Mouse (Mus musculus): Measurements from ENCODE around the gene Cdc20b. TPM values are rescaled to one million over a fixed set of nuclear protein-coding genes. Genes with fewer than 3 reads are reported as not detected.
"Not testable (repeated sequence)": the region's sequence is repeated elsewhere in the genome, so short reads cannot be mapped to it uniquely, and the experiment has no call there.

Cdc20b gene
- not detected for total RNA-seq (2021)
- long read RNA-seq, experiment 1, result 0 reads
- long read RNA-seq, experiment 2, partial matches to known transcripts, result 0 of 1 reads
- long read RNA-seq, experiment 2, other reads (novel, unspliced or antisense), result 1 of 1 reads

GRCm38 (mm10) chr13:113034950-113035421 lies at the start of gene Cdc20b:
Cdc20b (plus strand) TSS chr13:113035111.
- DNase-seq, result peak; percentile 53
- intact Hi-C loops (cut with DNase I), result loop anchor here (5.0 kb wide), 3 partner anchors 48 to 363 kb away; partner anchors contain the start of genes Ccno, Dhx29 and Mtrex

- DNase-seq, result no peak
- intact Hi-C loops (cut with DNase I), result loop anchor here (5.0 kb wide), 2 partner anchors 46 to 59 kb away; partner anchors contain the start of genes Dhx29 and Mtrex
Measured at GRCm38 (mm10) chr13:112985605-112986450, 49.1 kb upstream of the Cdc20b start.

- intact Hi-C loops (cut with DNase I), result loop anchor here (5.0 kb wide), 2 partner anchors 46 to 59 kb away; partner anchors contain the start of genes Dhx29 and Mtrex
- DNase-seq, result no peak
Measured at GRCm38 (mm10) chr13:112986451-112986950, 48.4 kb upstream of the Cdc20b start.

- intact Hi-C loops (cut with DNase I), result loop anchor here (5.0 kb wide), 2 partner anchors 45 to 60 kb away; partner anchors contain the start of genes Dhx29 and Mtrex
- peak; percentile 91 to 93 for DNase-seq
Measured at GRCm38 (mm10) chr13:112987532-112987943, 47.4 kb upstream of the Cdc20b start, which contains the start of gene Ccno. Ccno (plus strand) TSS chr13:112987802.

GRCm38 (mm10) chr13:112987991-112988390 lies 46.9 kb upstream of the Cdc20b start:
- intact Hi-C loops (cut with DNase I), result loop anchor here (5.0 kb wide), 2 partner anchors 44 to 61 kb away; partner anchors contain the start of genes Dhx29 and Mtrex
- DNase-seq, result no peak

DNA sequence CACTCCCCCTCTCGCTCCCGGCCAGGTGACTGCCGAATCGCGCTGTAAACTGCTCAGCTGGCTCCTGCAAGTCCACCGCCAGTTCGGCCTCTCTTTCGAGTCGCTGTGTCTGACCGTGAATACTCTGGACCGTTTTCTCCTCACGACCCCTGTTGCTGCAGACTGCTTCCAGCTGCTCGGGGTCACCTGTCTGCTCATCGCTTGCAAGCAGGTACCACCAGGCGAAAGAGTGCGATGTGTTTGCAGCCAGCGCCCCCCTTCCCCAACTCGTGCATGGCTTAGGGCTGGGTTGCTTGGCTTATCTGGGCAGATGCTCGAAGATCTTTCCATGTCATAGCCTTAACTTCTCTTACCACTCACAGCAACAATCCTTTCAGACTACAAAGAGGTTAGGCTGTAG lies 46.0 kb upstream of the Cdc20b start:
- intact Hi-C loops (cut with DNase I), result loop anchor here (5.0 kb wide), 2 partner anchors 43 to 62 kb away; partner anchors contain the start of genes Dhx29 and Mtrex
- no peak for DNase-seq

DNA sequence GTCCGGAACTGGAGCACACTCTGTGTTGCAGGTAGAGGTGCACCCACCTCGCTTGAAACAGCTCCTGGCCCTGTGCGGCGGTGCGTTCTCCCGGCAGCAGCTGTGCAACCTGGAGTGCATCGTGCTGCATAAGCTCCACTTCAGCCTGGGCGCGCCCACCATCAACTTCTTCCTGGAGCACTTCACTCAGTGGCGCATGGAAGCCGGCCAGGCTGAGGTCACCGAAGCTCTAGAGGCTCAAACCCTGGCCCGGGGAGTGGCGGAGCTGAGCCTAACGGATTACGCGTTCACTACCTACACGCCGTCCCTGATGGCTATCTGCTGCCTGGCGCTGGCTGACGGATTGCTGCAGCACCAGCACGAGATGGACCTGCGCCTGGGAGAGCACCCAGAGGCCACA lies 45.4 kb upstream of the Cdc20b start:
- intact Hi-C loops (cut with DNase I), result loop anchor here (5.0 kb wide), 2 partner anchors 43 to 62 kb away; partner anchors contain the start of genes Dhx29 and Mtrex
- peak in 1 of 2 experiments; percentile 17 for DNase-seq

- DNase-seq, result no peak
- intact Hi-C loops (cut with DNase I), result no loop called here
Measured at GRCm38 (mm10) chr13:112990346-112990745, 44.6 kb upstream of the Cdc20b start.

GRCm38 (mm10) chr13:112993531-112994152 lies 41.3 kb upstream of the Cdc20b start, which contains the start of gene Mcidas:
Mcidas (plus strand) TSS chr13:112993845.
- peak in 1 of 2 experiments; percentile 16 for DNase-seq
- intact Hi-C loops (cut with DNase I), result no loop called here

DNA sequence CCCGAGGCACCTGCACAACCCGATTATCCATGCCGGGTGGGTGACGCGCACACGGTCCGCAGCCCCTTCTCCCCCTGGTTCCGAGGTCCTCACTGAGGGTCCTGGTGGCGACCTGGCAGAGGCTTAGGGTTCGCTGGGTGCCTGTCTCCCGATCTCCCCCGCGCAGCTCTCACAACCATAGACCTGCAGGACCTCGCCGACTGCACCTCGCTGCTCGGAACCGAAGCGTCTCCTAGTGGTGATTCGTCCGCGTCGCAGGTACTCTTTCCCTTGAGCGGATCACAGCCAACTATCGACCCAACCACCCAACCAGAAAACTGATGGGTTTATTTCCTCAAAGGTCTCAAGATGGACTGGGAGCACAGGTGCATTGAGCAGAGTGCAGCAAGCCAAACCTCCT lies 40.7 kb upstream of the Cdc20b start:
- intact Hi-C loops (cut with DNase I), result no loop called here
- peak; percentile 23 to 52 for DNase-seq

DNA sequence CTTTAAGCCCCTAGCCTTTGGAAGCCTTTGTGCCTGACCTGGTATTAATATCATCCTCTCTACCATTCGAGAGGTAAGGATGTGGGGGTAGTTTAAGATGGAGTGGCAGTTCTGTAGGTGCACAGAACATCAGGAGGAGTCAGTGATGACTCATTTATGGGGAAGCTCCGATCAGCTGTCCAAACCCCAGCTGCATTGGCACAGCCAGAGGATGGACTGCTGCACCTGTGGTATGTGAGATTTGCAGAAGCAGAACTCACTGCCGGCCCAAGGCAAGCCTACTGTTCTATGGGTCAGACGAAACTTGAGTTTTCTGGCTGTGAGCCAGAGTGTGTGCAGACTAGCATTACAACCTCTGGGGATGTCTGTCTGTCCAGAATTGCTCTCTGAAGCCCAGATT lies 38.5 kb upstream of the Cdc20b start:
- DNase-seq, result no peak
- intact Hi-C loops (cut with DNase I), result no loop called here

DNA sequence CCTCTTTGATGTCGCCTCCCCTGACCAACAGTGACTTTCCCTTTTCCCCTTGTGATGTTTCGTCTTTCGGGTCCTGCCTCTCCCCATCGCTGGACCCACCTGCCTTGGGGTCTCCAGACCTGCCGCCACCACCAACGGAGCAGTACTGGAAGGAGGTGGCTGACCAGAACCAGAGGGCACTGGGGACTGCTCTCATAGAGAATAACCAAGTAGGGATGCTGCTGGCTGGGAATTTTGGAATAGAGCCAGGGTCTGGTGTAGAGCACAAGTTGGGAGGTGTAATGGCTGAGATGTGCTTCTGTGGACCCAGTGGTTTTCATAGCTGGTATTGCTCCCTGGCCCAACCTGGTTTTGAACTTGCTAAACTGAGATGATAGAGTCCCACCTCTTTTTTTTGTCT lies 37.5 kb upstream of the Cdc20b start:
- DNase-seq, result no peak
- intact Hi-C loops (cut with DNase I), result no loop called here

DNA sequence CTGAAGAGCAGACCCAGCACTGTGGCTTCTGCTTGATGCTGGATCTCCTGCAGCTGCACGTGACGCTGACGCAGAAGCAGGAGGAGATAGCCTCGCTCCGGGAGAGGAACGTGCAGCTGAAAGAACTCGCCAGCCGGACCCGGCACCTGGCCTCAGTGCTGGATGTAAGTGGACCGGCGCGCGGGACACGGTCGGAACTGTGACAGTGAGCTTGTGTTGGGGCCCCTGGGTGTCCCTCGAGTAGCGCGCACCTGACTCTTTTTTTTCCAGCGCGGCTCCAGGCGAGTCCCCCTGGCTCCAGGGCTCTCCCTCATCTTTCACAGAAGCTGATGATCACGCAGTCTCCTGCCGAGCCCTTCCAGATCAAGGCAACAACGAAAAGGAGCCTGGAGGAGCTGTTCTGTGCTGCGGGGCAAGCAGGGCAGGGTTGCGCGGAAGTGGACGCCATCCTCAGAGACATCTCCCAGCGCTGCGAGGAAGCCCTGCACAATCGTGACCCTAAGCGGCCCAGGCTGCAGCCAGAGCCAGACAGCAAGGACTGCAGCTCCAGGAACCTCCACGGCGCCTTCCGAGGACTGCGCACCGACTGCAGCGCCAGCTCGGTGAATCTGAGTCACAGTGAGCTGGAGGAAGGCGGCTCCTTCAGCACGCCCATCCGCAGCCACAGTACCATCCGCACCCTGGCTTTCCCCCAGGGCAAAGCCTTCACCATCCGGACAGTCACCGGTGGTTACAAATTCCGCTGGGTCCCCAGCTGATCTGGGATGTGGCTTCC lies 36.3 kb upstream of the Cdc20b start:
- no peak for DNase-seq
- intact Hi-C loops (cut with DNase I), result no loop called here

- no peak for DNase-seq
- intact Hi-C loops (cut with DNase I), result no loop called here
Measured at GRCm38 (mm10) chr13:113000090-113000489, 34.8 kb upstream of the Cdc20b start.

- intact Hi-C loops (cut with DNase I), result no loop called here
Measured at GRCm38 (mm10) chr13:113000576-113001318, 34.2 kb upstream of the Cdc20b start.

GRCm38 (mm10) chr13:113012683-113013082 lies 22.2 kb upstream of the Cdc20b start:
- intact Hi-C loops (cut with DNase I), result no loop called here
- no peak for DNase-seq

More at GRCm38 (mm10) chr13:113000576-113001318, 34.2 kb upstream of the Cdc20b start:
- DNase-seq, result no peak

DNA sequence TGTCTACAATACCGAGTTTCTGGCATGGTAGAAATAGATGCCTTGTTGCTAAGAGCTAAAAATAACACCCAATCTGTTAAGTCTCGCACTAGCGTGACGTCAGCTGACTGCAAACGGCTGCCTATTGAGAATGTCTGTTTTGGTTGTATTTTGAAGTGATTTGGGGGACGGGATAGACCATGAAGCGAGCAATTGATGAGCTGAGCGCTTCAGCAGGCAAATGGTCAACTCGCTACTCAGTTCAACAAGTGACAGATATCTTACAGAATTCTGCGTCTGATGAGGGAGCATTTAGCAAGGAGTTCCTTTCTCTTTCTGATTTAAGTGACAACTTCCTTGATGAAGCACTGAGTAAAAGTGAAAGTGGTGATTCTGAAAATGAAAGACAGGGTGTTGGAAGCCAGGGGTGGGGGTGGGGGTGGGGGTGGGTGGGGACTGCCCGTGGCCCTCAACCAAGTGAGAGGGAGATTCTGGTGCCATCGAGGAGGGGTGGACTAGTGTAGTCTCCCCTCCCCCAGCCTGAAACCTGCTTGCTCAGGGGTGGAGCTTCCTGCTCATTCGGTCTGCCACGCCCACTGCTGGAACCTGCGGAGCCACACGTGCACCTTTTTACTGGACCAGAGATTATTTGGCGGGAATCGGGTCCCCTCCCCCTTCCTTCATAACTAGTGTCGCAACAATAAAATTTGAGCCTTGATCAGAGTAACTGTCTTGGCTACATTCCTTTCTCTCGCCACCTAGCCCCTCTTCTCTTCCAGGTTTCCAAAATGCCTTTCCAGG lies 21.5 kb upstream of the Cdc20b start:
- intact Hi-C loops (cut with DNase I); DNase-seq: not testable (repeated sequence)

GRCm38 (mm10) chr13:113021521-113021920 lies 13.4 kb upstream of the Cdc20b start:
- DNase-seq, result no peak
- intact Hi-C loops (cut with DNase I), result no loop called here

Data from heart, postnatal 14 days (tissue).